Mouse (Mus musculus): ENCODE data around the gene Slc4a4. TPM values are rescaled to one million over a fixed set of nuclear protein-coding genes. Genes with fewer than 3 reads are reported as not detected.

The Slc4a4 gene
- polyA plus RNA-seq, 1 experiment from 2014 or later, result 5.6 TPM

GRCm38 (mm10) chr5:89077711-89078110, 191.1 kb downstream of the Slc4a4 start:
- H3K27ac ChIP-seq (ENCODE audit: poor library complexity, severe bottlenecking), result no peak overlapping the region
- H3K9ac ChIP-seq, result no peak overlapping the region
- H3K27me3 ChIP-seq (replicated peaks), result no peaks in the 10 kb centered on the region
- H3K4me3 ChIP-seq, result no peak overlapping the region
- no peak overlapping the region for H3K4me2 ChIP-seq
- no peaks in the 10 kb centered on the region for H3K9me3 ChIP-seq (replicated peaks)
- no peak for ATAC-seq (ENCODE audit: insufficient number of reproducible peaks, low FRiP score)
- H3K36me3 ChIP-seq, result no peaks in the 10 kb centered on the region
- WGBS, result 70% methylated on average over 1 of the region's 1 CpGs
- no peaks in the 10 kb centered on the region for H3K4me1 ChIP-seq (replicated peaks)

GRCm38 (mm10) chr5:89083476-89083875, 196.9 kb downstream of the Slc4a4 start:
- no peak overlapping the region for H3K4me2 ChIP-seq
- no peaks in the 10 kb centered on the region for H3K36me3 ChIP-seq
- H3K4me3 ChIP-seq, result no peak overlapping the region
- ATAC-seq (ENCODE audit: insufficient number of reproducible peaks, low FRiP score), result no peak
- WGBS, result 83% methylated on average over 4 of the region's 4 CpGs
- H3K4me1 ChIP-seq (replicated peaks), result no peaks in the 10 kb centered on the region
- H3K27me3 ChIP-seq (replicated peaks), result no peaks in the 10 kb centered on the region
- H3K9ac ChIP-seq, result no peak overlapping the region
- H3K27ac ChIP-seq (ENCODE audit: poor library complexity, severe bottlenecking), result no peak overlapping the region
- H3K9me3 ChIP-seq (replicated peaks), result no peaks in the 10 kb centered on the region

DNA sequence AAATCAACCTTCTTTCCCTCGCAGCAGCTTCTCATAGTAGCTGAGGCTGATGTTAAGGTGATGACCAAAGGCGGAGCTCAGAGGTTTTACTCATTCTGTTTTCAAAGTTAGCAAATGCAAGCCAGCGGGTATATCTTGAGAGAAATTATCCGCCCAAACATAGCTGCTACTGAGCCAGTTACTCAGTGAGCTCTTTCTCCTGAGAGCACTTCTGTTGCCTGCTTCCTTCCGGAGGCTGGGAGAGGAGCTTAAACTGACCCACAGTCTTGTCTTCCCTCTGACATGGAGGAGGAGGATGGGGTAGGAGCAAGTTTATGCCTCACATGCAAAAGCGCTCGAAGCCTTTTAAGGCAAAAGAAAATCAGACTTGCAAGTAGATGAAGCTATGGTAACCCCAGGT, 201.3 kb downstream of the Slc4a4 start:
- H3K9me3 ChIP-seq (replicated peaks), result no peaks in the 10 kb centered on the region
- H3K4me3 ChIP-seq, result no peak overlapping the region
- H3K4me1 ChIP-seq (replicated peaks), result no peaks in the 10 kb centered on the region
- no peak overlapping the region for H3K27ac ChIP-seq (ENCODE audit: poor library complexity, severe bottlenecking)
- ATAC-seq (ENCODE audit: insufficient number of reproducible peaks, low FRiP score), result no peak
- 84% methylated on average over 7 of the region's 7 CpGs for WGBS
- no peaks in the 10 kb centered on the region for H3K27me3 ChIP-seq (replicated peaks)
- H3K9ac ChIP-seq, result no peak overlapping the region
- no peak overlapping the region for H3K4me2 ChIP-seq
- no peaks in the 10 kb centered on the region for H3K36me3 ChIP-seq

DNA sequence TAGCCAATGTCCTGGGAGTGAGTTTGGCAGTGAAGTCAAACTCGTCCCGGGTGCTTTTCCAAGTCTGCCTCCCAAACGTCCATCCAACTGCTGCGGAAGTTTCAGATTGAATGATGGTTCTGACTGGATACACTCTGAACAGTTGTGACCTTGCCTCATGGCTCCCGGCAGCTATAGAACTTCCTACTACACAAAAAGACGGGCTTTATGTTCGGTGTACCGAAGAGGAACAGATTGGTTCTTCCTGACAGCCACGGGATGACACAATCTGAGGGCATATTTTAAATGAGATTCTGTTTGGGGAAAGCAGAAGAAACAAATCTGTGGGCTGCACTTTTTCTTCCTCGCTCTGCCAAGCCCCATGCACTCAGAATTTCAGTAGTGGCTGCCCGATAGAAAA, 201.8 kb downstream of the Slc4a4 start:
- Histone ChIP-seq H3K4me2 (no peak overlapping the region), H3K9ac (no peak overlapping the region), H3K4me3 (no peak overlapping the region), H3K27ac (ENCODE audit: poor library complexity, severe bottlenecking) (no peak overlapping the region), H3K36me3 (no peaks in the 10 kb centered on the region), H3K9me3 (replicated peaks) (no peaks in the 10 kb centered on the region), H3K27me3 (replicated peaks) (no peaks in the 10 kb centered on the region), H3K4me1 (replicated peaks) (no peaks in the 10 kb centered on the region)
- WGBS, result 82% methylated on average over 11 of the region's 11 CpGs
- no peak for ATAC-seq (ENCODE audit: insufficient number of reproducible peaks, low FRiP score)

DNA sequence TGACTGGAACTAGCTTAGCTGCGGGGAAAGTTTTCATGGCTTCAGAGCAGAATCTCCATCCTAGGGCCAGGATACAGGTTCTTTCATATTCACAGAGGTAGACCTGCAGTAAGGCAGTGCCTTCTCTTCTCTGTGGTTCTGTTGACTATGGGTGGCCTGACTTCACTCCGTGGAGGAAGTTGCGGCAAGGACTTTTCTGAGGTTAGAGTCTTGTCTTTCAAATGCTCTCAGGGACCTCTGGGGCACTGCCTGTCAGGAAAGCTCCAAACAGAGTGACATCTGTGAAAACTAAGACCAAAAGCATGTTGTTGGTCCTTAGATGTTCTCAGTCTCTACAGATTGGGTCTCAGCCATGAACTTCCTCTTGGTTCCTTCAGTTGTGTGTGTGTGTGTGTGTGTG, 203.5 kb downstream of the Slc4a4 start:
- no peak overlapping the region for H3K9ac ChIP-seq
- no peaks in the 10 kb centered on the region for H3K27me3 ChIP-seq (replicated peaks)
- no peaks in the 10 kb centered on the region for H3K4me1 ChIP-seq (replicated peaks)
- no peak overlapping the region for H3K27ac ChIP-seq (ENCODE audit: poor library complexity, severe bottlenecking)
- H3K9me3 ChIP-seq (replicated peaks), result no peaks in the 10 kb centered on the region
- ATAC-seq (ENCODE audit: insufficient number of reproducible peaks, low FRiP score), result no peak
- WGBS, result 95% methylated on average over 3 of the region's 3 CpGs
- H3K4me2 ChIP-seq, result no peak overlapping the region
- H3K4me3 ChIP-seq, result no peak overlapping the region
- no peaks in the 10 kb centered on the region for H3K36me3 ChIP-seq

DNA sequence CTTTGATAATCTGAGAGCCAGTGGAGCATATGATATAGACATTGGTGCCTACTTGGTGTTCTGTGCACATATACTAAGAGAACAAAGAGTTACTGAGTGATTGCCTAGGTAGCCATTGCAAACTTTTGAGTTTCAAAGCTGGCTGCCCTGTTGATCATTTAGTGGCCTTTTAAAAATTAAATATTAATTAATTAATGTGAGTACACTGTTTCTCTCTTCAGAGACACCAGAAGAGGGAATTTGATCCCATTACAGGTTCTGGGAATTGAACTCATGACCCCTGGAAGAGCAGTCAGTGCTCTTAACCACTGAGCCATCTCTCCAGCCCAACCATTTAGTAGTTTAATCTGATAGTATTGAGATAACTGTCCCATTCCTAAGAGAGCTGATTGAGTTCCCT, 209.8 kb downstream of the Slc4a4 start:
- H3K4me2 ChIP-seq, result no peak overlapping the region
- ATAC-seq (ENCODE audit: insufficient number of reproducible peaks, low FRiP score), result no peak
- H3K27me3 ChIP-seq (replicated peaks), result no peaks in the 10 kb centered on the region
- no peaks in the 10 kb centered on the region for H3K4me1 ChIP-seq (replicated peaks)
- no peaks in the 10 kb centered on the region for H3K36me3 ChIP-seq
- no peak overlapping the region for H3K4me3 ChIP-seq
- H3K9ac ChIP-seq, result no peak overlapping the region
- no peaks in the 10 kb centered on the region for H3K9me3 ChIP-seq (replicated peaks)
- H3K27ac ChIP-seq (ENCODE audit: poor library complexity, severe bottlenecking), result no peak overlapping the region

- H3K9me3 ChIP-seq (replicated peaks), result no peaks in the 10 kb centered on the region
- no peak overlapping the region for H3K4me3 ChIP-seq
- no peak for ATAC-seq (ENCODE audit: insufficient number of reproducible peaks, low FRiP score)
- H3K4me2 ChIP-seq, result no peak overlapping the region
- no peaks in the 10 kb centered on the region for H3K27me3 ChIP-seq (replicated peaks)
- peaks cover 2% of the 10 kb centered on the region; the same call in 1 of the 2 replicates for H3K4me1 ChIP-seq (replicated peaks)
- no peaks in the 10 kb centered on the region for H3K36me3 ChIP-seq
- H3K9ac ChIP-seq, result no peak overlapping the region
- WGBS, result 80% methylated on average over 3 of the region's 3 CpGs
- H3K27ac ChIP-seq (ENCODE audit: poor library complexity, severe bottlenecking), result no peak overlapping the region
These were observed 210.7 kb downstream of the Slc4a4 start for GRCm38 (mm10) chr5:89097291-89097690.

DNA sequence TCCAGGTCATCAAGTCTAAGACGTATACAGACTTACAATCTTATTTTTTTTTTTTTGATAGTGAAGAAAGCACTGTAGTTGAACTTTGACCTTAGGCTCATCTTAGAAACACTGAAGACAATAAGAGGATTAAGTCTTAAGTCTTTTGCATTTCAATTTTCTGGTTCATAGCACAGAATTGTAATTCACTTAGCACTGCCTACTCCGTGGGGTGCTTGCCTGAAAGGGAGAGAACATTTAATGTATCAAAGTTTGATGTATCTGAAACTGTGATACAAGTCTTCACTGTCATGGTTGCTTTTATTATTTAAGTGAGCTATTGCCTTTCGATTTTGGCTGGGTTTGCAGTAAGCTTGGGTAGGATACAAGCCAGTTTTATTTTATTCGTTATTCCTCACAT, 211.5 kb downstream of the Slc4a4 start:
- Histone ChIP-seq H3K36me3 (no peaks in the 10 kb centered on the region), H3K4me2 (no peak overlapping the region), H3K4me3 (no peak overlapping the region), H3K4me1 (replicated peaks) (peaks cover 8% of the 10 kb centered on the region; the same call in 1 of the 2 replicates), H3K9ac (no peak overlapping the region), H3K27me3 (replicated peaks) (no peaks in the 10 kb centered on the region), H3K27ac (ENCODE audit: poor library complexity, severe bottlenecking) (no peak overlapping the region), H3K9me3 (replicated peaks) (no peaks in the 10 kb centered on the region)
- 80% methylated on average over 4 of the region's 4 CpGs for WGBS
- no peak for ATAC-seq (ENCODE audit: insufficient number of reproducible peaks, low FRiP score)

DNA sequence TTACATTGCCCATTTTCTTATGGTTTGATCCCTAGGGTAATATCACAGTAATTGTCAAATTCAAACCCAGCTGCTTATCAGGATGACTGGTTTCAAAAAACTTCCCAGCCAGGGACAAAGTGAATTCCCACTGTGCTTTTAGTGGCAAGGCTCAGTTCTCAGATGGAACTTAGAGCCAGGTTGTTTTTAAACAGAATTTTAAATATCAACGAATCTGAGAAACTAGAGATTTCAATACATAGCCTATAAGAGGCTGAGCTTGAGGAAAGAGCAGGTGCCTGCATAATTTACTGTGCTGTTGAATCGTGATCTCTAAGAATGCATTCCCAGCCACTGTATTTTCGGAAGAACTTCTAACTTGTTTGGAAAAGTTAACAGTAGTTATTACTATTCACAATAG, 213.3 kb downstream of the Slc4a4 start:
- Histone ChIP-seq H3K9ac (no peak overlapping the region), H3K27ac (ENCODE audit: poor library complexity, severe bottlenecking) (no peak overlapping the region), H3K4me2 (no peak overlapping the region), H3K4me3 (no peak overlapping the region), H3K27me3 (replicated peaks) (no peaks in the 10 kb centered on the region), H3K4me1 (replicated peaks) (peaks cover 21% of the 10 kb centered on the region), H3K36me3 (no peaks in the 10 kb centered on the region), H3K9me3 (replicated peaks) (no peaks in the 10 kb centered on the region)
- no peak for ATAC-seq (ENCODE audit: insufficient number of reproducible peaks, low FRiP score)
- WGBS, result 87% methylated on average over 3 of the region's 3 CpGs

GRCm38 (mm10) chr5:89102560-89102959, 215.9 kb downstream of the Slc4a4 start:
- Histone ChIP-seq H3K4me3 (no peak overlapping the region), H3K4me1 (replicated peaks) (peaks cover 28% of the 10 kb centered on the region), H3K27me3 (replicated peaks) (no peaks in the 10 kb centered on the region), H3K27ac (ENCODE audit: poor library complexity, severe bottlenecking) (no peak overlapping the region), H3K4me2 (no peak overlapping the region), H3K36me3 (no peaks in the 10 kb centered on the region), H3K9ac (no peak overlapping the region), H3K9me3 (replicated peaks) (no peaks in the 10 kb centered on the region)
- ATAC-seq (ENCODE audit: insufficient number of reproducible peaks, low FRiP score), result no peak
- 69% methylated on average over 4 of the region's 4 CpGs for WGBS

GRCm38 (mm10) chr5:89105346-89105745, 218.7 kb downstream of the Slc4a4 start:
- Histone ChIP-seq H3K4me3 (no peak overlapping the region), H3K27ac (ENCODE audit: poor library complexity, severe bottlenecking) (no peak overlapping the region), H3K4me2 (no peak overlapping the region), H3K27me3 (replicated peaks) (no peaks in the 10 kb centered on the region), H3K9me3 (replicated peaks) (no peaks in the 10 kb centered on the region), H3K4me1 (replicated peaks) (peaks cover 28% of the 10 kb centered on the region), H3K9ac (no peak overlapping the region), H3K36me3 (no peaks in the 10 kb centered on the region)
- no peak for ATAC-seq (ENCODE audit: insufficient number of reproducible peaks, low FRiP score)
- WGBS, result 78% methylated on average over 9 of the region's 9 CpGs

DNA sequence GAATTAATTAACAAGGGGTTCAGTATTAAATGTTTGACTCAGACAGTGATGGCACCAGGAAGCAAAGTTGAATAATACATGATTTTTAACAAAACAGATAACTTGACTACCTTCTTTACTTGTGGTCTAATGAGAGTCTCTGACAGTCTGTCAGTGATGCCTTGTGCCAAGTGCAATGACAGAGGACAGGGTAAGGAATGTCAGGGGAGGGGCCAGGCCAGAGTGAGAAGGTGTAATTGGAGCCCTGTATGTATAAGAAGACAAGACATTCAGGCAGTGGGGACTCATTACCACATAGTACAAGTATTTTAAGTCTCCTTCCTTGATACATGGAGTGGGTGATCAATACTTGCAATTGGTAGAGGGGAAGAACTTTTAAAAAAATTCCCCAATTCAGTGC, 219.6 kb downstream of the Slc4a4 start:
- no peak overlapping the region for H3K9ac ChIP-seq
- no peak for ATAC-seq (ENCODE audit: insufficient number of reproducible peaks, low FRiP score)
- no peak overlapping the region for H3K27ac ChIP-seq (ENCODE audit: poor library complexity, severe bottlenecking)
- H3K4me1 ChIP-seq (replicated peaks), result peaks cover 28% of the 10 kb centered on the region
- no peak overlapping the region for H3K4me3 ChIP-seq
- no peaks in the 10 kb centered on the region for H3K36me3 ChIP-seq
- no peak overlapping the region for H3K4me2 ChIP-seq
- H3K27me3 ChIP-seq (replicated peaks), result no peaks in the 10 kb centered on the region
- H3K9me3 ChIP-seq (replicated peaks), result no peaks in the 10 kb centered on the region

All from heart, embryonic 12.5 days (tissue).